Mouse (Mus musculus): ENCODE results near the gene Olfr1079.
"Not testable (repeated sequence)": the region's sequence is repeated elsewhere in the genome, so short reads cannot be mapped to it uniquely, and the experiment has no call there.

Olfr1079 gene

DNA sequence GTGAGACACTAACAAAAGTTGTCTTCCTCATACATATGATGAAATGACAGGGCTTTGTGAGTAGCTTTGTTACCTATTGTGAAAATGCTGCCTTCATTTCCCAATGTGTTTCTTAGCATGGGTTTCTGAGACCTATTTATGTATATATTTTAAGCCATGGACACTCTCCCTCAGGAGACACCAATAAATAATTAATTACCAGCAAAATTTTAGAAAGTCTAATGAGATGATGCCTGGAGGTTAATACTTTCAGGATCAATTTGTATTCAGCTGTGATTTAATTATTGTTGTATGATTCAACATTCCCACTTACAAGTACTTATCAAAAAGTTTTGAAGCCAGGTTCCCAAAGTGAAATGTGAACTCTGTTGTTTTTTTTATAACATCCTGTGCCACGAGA is at the start of gene Olfr1079:
TSS of gene Olfr1079 (minus strand) at position 101 of the 400 bp plus-strand sequence.
- no peak for DNase-seq (ENCODE audit: low spot score in 2 of 2)

DNA sequence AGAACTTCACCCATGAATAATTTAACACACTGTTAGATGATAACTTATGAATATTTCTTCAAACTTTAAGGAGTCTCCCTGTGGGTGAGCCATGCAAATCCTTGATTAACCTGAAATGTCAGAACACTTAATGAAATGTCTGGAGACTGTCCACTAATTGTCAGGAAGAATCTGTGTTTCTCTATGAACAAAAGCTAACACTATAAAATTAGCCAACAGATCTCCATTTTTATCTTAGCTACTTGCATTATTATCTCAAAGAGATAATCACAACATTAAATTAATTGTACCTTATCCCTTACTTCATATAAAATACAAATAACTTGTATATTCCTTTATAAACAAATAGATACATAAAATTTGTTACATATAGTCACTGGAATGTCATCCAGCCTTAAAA is 15.9 kb upstream of the Olfr1079 start, which contains the start of gene Olfr1080:
TSS of gene Olfr1080 (minus strand) at position 101 of the 400 bp plus-strand sequence.
- not testable (repeated sequence) for DNase-seq (ENCODE audit: low spot score in 2 of 2)

DNA sequence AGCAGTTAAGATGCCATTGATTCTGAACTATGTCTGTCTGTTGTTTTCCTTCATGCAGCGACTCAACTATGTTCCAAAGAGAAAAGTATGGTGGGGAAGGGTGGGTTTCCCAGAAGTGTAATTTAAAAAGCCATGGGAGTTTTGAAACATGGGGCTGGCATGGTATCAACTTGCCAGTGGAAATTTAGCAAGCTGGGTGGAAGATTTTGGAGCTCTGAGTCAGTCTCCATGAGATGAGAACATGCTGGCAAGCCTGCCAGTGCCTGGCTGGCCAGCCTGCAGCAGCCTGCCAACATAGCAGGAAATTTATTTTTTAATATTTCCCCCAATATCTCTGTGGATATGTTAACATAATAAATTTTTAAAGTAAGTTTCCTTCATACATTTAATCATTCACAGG is 11.3 kb downstream of the Olfr1079 start:
- DNase-seq (ENCODE audit: low spot score in 2 of 2): no peak

DNA sequence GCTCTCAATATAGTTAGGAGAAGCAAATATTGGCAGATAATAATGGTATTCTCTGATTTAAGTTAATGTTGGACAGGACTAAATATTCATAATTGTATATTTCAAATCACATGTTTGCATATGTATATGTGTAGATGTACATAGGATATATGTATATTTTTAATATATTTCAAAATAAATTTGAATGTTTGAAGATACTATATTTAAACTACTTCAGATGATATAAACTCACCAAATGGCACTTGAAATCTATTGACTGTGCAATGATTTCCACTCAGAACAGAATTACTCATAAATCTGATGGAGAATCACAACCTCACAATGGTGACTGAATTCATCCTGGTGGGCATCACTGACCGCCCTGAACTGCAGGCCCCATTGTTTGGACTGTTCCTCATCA is 34.1 kb downstream of the Olfr1079 start, which contains the start of gene Olfr1076:
TSS of gene Olfr1076 (plus strand) at position 301 of the 400 bp plus-strand sequence.
- DNase-seq (ENCODE audit: low spot score in 2 of 2): no peak

DNA sequence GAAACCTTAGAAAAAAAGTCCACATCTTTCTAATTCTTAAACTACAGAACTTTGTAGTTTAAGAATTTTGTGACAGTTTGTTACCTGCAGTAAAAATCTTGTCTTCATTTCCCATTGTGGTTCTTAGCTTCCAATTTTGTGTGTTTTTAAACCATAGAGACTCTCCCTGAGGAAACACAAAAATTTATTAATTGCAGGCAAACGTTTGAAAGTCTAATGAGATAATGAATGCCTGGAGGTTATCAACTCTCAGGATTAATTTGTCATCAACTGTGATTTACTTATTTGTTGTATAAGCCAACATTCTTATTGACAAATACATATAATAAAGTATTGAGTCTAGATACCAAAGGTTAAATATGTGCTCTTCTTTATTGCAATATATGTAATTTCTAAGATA is 55.0 kb downstream of the Olfr1079 start, which contains the start of gene Olfr228:
TSS of gene Olfr228 (minus strand) at position 101 of the 400 bp plus-strand sequence.
- DNase-seq (ENCODE audit: low spot score in 2 of 2): no peak

Measured in spleen, postnatal 36 days (tissue).